Comparison of ENCODE assay signal across 8 mouse cellular contexts in genomic region chr11:103016930-103017329, GRCm38 (mm10). TPM values are rescaled to one million over a fixed set of nuclear protein-coding genes. Genes with fewer than 3 reads are reported as not detected.
DNase-seq lines count a peak whose midpoint lies in the region; ATAC-seq and TF ChIP-seq lines count a peak whose summit lies in the region.

No protein-coding gene starts in this region.

- peaks cover 46% of the 10 kb centered on the region for H3K79me2 ChIP-seq in C2C12 (ENCODE audit: control insufficient read depth, insufficient read depth)

- peaks cover 21% of the 10 kb centered on the region for H3K36me3 ChIP-seq in C2C12 (ENCODE audit: control insufficient read depth, insufficient read depth)
- peaks cover 13% of the 10 kb centered on the region for H3K36me3 ChIP-seq in erythroblast, embryonic 14.5 days (ENCODE audit: control insufficient read depth)
- peaks cover 34% of the 10 kb centered on the region for H3K36me3 ChIP-seq in heart, embryonic 13.5 days
- peaks cover 41% of the 10 kb centered on the region for H3K36me3 ChIP-seq in liver, embryonic 12.5 days
- no peaks in the 10 kb centered on the region for H3K36me3 ChIP-seq in stomach, embryonic 15.5 days

- H3K9me3 ChIP-seq in erythroblast, embryonic 14.5 days (ENCODE audit: control insufficient read depth, low read length) = peaks cover 3% of the 10 kb centered on the region
- H3K9me3 ChIP-seq in heart, embryonic 13.5 days = no peaks in the 10 kb centered on the region
- H3K9me3 ChIP-seq in liver, embryonic 12.5 days (replicated peaks) = no peaks in the 10 kb centered on the region
- no peaks in the 10 kb centered on the region for H3K9me3 ChIP-seq in stomach, embryonic 15.5 days

- TF ChIP-seq POLR2A in brain, embryonic 14.5 days (IDR thresholded peaks at IDR 0.05; ENCODE audit: borderline replicate concordance, extremely low read depth, insufficient read depth, insufficient read length, poor library complexity, severe bottlenecking) = peak; percentile 83

- no peaks in the 10 kb centered on the region for H3K27me3 ChIP-seq in C2C12 (ENCODE audit: control insufficient read depth, insufficient read depth, insufficient read length)
- H3K27me3 ChIP-seq in erythroblast, embryonic 14.5 days (ENCODE audit: control insufficient read depth) = no peaks in the 10 kb centered on the region
- no peaks in the 10 kb centered on the region for H3K27me3 ChIP-seq in heart, embryonic 13.5 days (replicated peaks)
- H3K27me3 ChIP-seq in liver, embryonic 12.5 days (replicated peaks) = no peaks in the 10 kb centered on the region
- H3K27me3 ChIP-seq in stomach, embryonic 15.5 days (replicated peaks) = no peaks in the 10 kb centered on the region

- H3K4me2 ChIP-seq in heart, embryonic 13.5 days = peak overlapping the region; percentile 77
- peak overlapping the region; percentile 90 for H3K4me2 ChIP-seq in liver, embryonic 12.5 days
- peak overlapping the region; percentile 54 for H3K4me2 ChIP-seq in stomach, embryonic 15.5 days

- H3K4me3 ChIP-seq in C2C12 (ENCODE audit: insufficient read depth, poor library complexity, severe bottlenecking) = peak overlapping the region; percentile 75
- peak overlapping the region; percentile 86 for H3K4me3 ChIP-seq in erythroblast, embryonic 14.5 days (replicated peaks)
- H3K4me3 ChIP-seq in heart, embryonic 13.5 days = peak overlapping the region; percentile 90
- peak overlapping the region; percentile 80 for H3K4me3 ChIP-seq in liver, embryonic 12.5 days
- H3K4me3 ChIP-seq in stomach, embryonic 15.5 days (replicated peaks) = peak overlapping the region; percentile 71

- peak overlapping the region; percentile 65 for H3ac ChIP-seq in C2C12 (ENCODE audit: control insufficient read depth, insufficient read length, low read depth)

- H3K79me3 ChIP-seq in C2C12 (ENCODE audit: low read depth) = peaks cover 35% of the 10 kb centered on the region

- ATAC-seq in heart, embryonic 13.5 days (ENCODE audit: extremely low read depth, insufficient number of reproducible peaks, low FRiP score, low TSS enrichment) = peak; percentile 95
- ATAC-seq in liver, embryonic 12.5 days = peak; percentile 99
- peak; percentile 97 for ATAC-seq in stomach, embryonic 15.5 days (ENCODE audit: insufficient read depth, low FRiP score, low read depth)

- no peak for TF ChIP-seq CTCF in C2C12 (IDR thresholded peaks at IDR 0.05; ENCODE audit: control insufficient read depth, insufficient read depth, insufficient read length)
- TF ChIP-seq CTCF in brain, embryonic 14.5 days (IDR thresholded peaks at IDR 0.05; ENCODE audit: borderline replicate concordance, extremely low read depth, insufficient read depth, insufficient read length) = no peak

- WGBS in heart, embryonic 13.5 days = under 1% methylated on average over 39 of the region's 41 CpGs
- 0% methylated on average over 40 of the region's 41 CpGs for WGBS in liver, embryonic 12.5 days (ENCODE audit: insufficient replicate concordance)
- WGBS in stomach, embryonic 15.5 days = under 1% methylated on average over 41 of the region's 41 CpGs

- peaks cover 22% of the 10 kb centered on the region for H3K4me1 ChIP-seq in erythroblast, embryonic 14.5 days (ENCODE audit: control insufficient read depth)
- H3K4me1 ChIP-seq in heart, embryonic 13.5 days = peaks cover 18% of the 10 kb centered on the region
- H3K4me1 ChIP-seq in liver, embryonic 12.5 days = peaks cover 42% of the 10 kb centered on the region
- H3K4me1 ChIP-seq in stomach, embryonic 15.5 days = peaks cover 22% of the 10 kb centered on the region

- peak overlapping the region; percentile 92 for H3K9ac ChIP-seq in heart, embryonic 13.5 days
- peak overlapping the region; percentile 86 for H3K9ac ChIP-seq in liver, embryonic 12.5 days
- peak overlapping the region; percentile 66 for H3K9ac ChIP-seq in stomach, embryonic 15.5 days

- H3K27ac ChIP-seq in heart, embryonic 13.5 days (replicated peaks) = peak overlapping the region; percentile 87
- peak overlapping the region; percentile 81 for H3K27ac ChIP-seq in liver, embryonic 12.5 days
- H3K27ac ChIP-seq in stomach, embryonic 15.5 days = peak overlapping the region; percentile 90

- peak; percentile 98 for DNase-seq in brain, embryonic 14.5 days (ENCODE audit: low read depth)
- peak; percentile 100 for DNase-seq in kidney, postnatal 10 days
- peak; percentile 91 to 92 for DNase-seq in natural killer cell, adult 2 months (ENCODE audit: low spot score in 2 of 2)

TF ChIP-seq in C2C12, 6 proteins besides CTCF, POLR2A, EP300 and RAD21:
- TF ChIP-seq MAX (IDR thresholded peaks at IDR 0.05) (peak; percentile 96), MYOG (IDR thresholded peaks at IDR 0.05; ENCODE audit: control insufficient read depth, extremely low read depth, insufficient read length) (no peak)

RNA-seq across cellular contexts. Expression of gene Nmt1, which starts 11.1 kb away (rescaled TPM):
- polyA plus RNA-seq in C2C12 (2012; fragmentation: generic; extraction: Trizol) = 64.9 TPM
- 40.1 and 42.3 TPM in 2 replicates for polyA plus RNA-seq in brain, embryonic 14.5 days (2012; rRNA removed)
- 1.5 and 3.6 TPM in 2 replicates for polyA plus RNA-seq in erythroblast, embryonic 14.5 days (2012)
- polyA plus RNA-seq in heart, embryonic 13.5 days (2015; fragmentation: Nextera tagmentation; extraction: Ambion mirVana) = 39.7 and 47.3 TPM in 2 replicates
- 47.9 and 54.8 TPM in 2 replicates for polyA plus RNA-seq in liver, embryonic 12.5 days (2016; fragmentation: Nextera tagmentation; extraction: Ambion mirVana)
- 48.5 and 52.2 TPM in 2 replicates for polyA plus RNA-seq in stomach, embryonic 15.5 days (2015; fragmentation: Nextera tagmentation; extraction: Ambion mirVana)

RNA-seq across cellular contexts. Expression of gene Dcakd, which starts 11.2 kb away (rescaled TPM):
- 185 TPM for polyA plus RNA-seq in C2C12 (2012; fragmentation: generic; extraction: Trizol)
- polyA plus RNA-seq in brain, embryonic 14.5 days (2012; rRNA removed) = 236 and 262 TPM in 2 replicates
- polyA plus RNA-seq in erythroblast, embryonic 14.5 days (2012) = 2.1 and 3.4 TPM in 2 replicates
- polyA plus RNA-seq in heart, embryonic 13.5 days (2015; fragmentation: Nextera tagmentation; extraction: Ambion mirVana) = 95.9 and 101 TPM in 2 replicates
- polyA plus RNA-seq in liver, embryonic 12.5 days (2016; fragmentation: Nextera tagmentation; extraction: Ambion mirVana) = 41.0 and 41.7 TPM in 2 replicates
- polyA plus RNA-seq in stomach, embryonic 15.5 days (2015; fragmentation: Nextera tagmentation; extraction: Ambion mirVana) = 107 TPM in 2 replicates

Comparison
In these comparisons a context has a peak if more than half of its experiments do, and no peak if none do; other contexts are left out.
1. Peak in every context shown above with its lines: DNase-seq, ATAC-seq, H3K4me3 ChIP-seq and H3K27ac ChIP-seq.